Mouse (Mus musculus): ENCODE results near the gene Pilrb1. TPM values are rescaled to one million over a fixed set of nuclear protein-coding genes. Genes with fewer than 3 reads are reported as not detected.
"Not testable (repeated sequence)": the region's sequence is repeated elsewhere in the genome, so short reads cannot be mapped to it uniquely, and the experiment has no call there.

Pilrb1 gene
- 3.6 and 5.3 TPM in 2 replicates for polyA plus RNA-seq (2012; rRNA removed)

DNA sequence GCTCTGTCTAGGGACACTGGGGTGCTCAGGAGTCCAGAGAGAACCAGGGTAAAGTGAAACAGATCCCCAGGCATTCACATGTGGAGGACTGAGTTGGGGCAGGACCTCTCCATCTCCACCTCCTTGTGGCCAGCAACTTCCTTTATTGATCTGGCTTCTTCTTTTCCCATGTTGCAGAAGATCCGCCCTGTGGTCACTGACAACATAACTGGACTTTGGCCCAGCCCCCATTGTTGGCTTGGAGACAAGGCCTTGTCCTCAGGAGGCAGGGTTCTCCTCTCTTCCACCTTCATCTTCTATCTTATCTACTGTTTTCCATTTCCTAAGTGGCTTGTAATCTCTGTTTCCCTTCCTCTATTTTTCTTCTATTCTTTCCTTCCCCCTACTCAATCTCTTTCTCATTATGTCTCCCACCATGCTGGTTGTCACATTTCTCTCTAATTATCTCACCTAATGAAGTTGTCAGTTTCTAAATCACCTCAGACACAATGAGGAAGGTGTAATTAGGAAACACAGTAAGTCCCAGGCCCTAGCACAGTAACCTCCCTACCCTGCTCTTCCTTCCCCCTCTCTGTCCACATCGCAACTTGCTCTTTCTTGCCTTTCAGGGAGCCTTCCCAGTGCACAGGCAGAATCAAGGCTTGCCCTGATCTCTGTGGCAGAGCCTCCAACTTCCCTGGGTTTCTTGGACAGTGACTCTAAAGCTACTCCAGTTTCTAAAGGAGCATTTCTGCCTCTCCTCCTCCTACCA lies at the start of gene Pilrb1:
TSS of gene Pilrb1 (minus strand) at position 147 of the 751 bp plus-strand sequence.
- DNase-seq (ENCODE audit: low spot score), result not testable (repeated sequence)

DNA sequence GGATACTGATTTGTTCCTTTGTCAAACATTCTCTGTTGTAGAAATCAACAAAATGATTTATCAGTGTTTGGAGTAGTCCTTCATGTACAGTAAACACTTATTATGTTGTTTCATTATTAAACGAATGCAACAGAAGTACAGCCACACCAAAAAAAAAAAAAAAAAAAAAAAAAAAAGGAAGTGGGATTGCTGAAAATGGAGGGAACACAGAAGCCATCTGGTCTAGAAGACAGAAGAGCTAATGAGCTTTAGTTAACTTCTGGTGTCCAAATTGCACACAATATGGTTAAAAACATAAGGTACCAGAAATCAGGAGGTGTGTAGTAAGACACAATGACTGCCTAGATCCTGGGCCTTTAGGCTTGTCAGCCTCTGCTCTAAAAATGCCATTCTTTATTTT lies 39.9 kb upstream of the Pilrb1 start:
- no peak for DNase-seq (ENCODE audit: low spot score)

DNA sequence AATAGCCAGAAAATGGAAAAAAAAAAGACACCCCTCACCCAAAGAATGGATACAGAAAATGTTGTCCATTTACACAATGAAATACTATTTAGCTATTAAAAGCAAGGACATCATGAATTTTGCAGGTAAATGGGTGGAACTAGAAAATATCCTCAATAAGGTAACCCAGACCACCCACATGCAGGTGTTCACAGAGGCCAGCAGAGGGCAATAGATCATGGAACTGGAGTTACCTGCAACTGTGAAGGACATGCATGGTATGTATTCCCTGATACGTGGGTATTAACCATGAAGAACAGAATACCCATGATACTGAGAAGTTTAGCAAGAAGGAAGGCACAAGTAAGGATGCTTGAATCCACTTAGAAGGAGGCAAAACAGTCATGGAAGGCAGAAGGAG lies 35.0 kb upstream of the Pilrb1 start:
- no peak for DNase-seq (ENCODE audit: low spot score)

DNA sequence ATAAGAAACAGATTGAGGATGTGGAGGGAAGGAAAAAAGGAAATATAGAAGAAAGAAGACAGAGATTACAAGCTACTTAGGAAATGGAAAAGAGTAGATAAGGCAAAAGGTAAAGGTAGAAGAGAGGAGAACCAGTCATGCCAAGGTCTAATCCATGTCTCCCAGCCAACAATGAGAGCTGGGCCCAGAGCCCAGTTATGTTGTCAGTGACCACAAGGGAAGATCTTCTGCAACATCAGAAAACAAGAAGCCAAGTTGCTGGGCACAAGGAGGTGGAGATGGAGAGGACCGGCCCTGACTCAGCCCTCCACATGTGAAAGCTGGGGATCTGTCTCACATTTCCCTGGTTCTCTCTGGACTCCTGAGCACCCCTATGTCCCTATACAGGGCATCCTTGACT lies 29.8 kb upstream of the Pilrb1 start:
- no peak for DNase-seq (ENCODE audit: low spot score)

DNA sequence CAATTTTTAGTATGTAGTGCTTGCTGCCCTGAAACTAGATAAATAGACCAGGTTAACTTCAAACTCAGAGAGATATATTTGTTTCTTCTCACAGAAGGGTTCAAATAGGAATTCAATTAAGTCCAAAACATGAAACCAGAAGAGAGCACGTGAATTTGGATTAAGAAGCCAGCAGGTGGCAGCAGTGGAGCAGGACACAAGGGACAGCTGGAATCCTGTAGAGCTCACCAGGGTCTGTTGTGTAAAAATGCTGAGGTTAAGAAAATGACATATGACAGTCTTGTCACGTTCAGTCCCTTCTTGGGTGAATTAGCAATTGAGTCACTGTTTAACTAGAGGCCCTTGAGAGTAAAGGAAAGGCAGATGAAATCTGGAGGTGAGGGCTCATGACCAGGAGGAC lies 28.0 kb upstream of the Pilrb1 start:
- no peak for DNase-seq (ENCODE audit: low spot score)

DNA sequence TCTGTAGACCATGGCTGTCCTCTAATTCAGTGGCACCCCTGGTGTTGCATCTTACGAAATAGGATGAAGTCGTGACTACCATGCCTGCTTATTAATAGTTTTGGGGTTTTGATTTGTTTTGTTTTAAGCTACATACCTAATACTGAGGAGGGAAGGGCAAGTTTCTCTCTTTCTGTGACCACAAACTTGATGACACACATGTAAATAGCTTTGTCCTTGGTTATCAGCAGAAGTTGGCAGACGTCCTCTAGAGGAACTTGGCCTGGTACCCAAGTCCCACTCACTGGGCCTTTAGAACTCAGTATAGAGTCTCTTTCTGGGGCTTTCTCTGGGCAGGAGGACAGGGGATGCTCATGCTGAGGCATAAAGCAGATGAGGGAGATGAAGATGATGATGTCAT lies 25.4 kb upstream of the Pilrb1 start:
- DNase-seq (ENCODE audit: low spot score), result no peak

DNA sequence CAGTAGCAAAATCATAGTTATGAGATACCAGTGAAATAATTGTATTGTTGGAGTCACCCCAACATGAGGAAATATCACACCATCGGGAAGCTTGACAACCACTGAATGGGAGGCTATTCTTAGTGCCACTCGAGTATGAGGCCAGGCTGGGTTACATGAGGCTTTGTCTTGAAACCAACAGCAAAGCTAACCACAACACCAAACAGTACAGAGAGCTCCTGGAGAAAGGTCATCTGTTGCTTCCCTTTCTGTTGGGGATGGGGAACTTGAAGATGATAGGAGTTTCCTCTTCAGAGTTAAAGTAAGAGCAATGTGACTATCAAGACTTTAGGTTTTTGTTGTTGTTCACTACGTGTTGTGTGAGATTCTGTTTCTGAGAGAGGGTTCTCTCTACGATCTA lies 25.0 kb upstream of the Pilrb1 start:
- no peak for DNase-seq (ENCODE audit: low spot score)

DNA sequence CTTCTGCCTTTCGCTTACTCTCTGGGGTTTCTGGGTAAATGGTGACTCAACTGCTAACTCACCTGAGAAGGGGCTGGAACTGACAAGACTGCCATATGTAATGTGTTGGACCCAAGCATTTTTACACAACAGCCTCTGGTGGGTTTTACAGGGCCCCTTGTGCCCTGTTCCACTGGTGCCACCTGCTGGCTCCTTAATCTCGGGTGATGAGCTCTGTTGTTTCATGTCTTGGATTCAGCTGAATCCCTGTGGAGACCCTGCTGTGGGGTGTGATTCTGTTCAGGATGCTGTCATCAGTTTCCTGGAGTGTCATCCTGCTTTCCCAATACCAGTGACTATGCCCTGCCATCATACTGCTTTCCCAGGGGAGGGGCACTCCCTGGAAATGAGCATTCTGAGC lies 20.0 kb upstream of the Pilrb1 start:
- no peak for DNase-seq (ENCODE audit: low spot score)

DNA sequence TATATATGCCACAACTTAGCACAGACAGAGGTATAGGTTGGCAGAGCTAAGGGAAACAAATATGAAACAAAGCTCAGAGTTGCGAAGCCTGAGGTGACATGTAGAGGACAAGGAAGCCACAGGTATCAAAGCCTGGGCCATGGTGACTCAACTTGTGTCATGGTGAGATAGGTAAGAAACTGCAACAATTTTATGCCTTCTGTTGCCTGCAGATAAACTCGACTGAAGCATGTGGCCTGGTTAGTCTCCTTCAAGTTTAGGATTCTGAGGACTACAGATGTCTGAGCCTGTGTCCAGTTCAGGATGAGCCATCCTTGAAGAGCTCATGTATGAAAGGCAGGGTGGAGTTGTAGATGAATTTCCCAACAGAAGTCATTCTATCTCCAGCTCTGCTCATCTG lies 17.1 kb upstream of the Pilrb1 start:
- DNase-seq (ENCODE audit: low spot score), result no peak

DNA sequence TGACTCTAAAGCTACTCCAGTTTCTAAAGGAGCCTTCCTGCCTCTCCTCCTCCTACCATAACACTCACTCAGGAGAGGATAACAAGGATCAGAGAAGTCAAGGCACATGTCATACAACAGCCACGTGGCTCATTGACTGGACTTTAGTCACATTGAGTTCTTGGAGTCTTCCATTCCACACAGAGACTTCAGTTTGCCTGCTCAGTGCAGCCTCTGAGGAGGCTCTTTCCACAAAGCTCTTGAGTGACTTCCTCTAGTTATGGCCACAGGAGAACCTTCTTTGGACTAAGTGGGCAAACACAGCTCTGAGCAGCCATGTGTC lies 14.4 kb upstream of the Pilrb1 start:
- DNase-seq (ENCODE audit: low spot score), result not testable (repeated sequence)

DNA sequence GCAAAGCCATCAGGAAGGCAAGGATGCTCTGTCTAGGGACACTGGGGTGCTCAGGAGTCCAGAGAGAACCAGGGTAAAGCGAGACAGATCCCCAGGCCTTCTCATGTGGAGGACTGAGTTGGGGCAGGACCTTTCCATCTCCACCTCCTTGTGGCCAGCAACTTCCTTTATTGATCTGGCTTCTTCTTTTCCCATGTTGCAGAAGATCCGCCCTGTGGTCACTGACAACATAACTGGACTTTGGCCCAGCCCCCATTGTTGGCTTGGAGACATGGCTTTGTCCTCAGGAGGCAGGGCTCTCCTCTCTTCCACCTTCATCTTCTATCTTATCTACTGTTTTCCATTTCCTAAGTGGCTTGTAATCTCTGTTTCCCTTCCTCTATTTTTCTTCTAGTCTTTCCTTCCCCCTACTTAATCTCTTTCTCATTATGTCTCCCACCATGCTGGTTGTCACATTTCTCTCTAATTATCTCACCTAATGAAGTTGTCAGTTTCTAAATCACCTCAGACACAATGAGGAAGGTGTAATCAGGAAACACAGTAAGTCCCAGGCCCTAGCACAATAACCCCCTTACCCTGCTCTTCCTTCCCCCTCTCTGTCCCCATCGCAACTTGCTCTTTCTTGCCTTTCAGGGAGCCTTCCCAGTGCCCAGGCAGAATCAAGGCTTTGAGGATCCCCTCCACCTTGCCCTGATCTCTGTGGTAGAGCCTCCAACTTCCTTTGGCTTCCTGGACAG lies 13.9 kb upstream of the Pilrb1 start, which contains the start of gene Pilrb2:
TSS of gene Pilrb2 (minus strand) at position 172 of the 737 bp plus-strand sequence.
- not testable (repeated sequence) for DNase-seq (ENCODE audit: low spot score)

DNA sequence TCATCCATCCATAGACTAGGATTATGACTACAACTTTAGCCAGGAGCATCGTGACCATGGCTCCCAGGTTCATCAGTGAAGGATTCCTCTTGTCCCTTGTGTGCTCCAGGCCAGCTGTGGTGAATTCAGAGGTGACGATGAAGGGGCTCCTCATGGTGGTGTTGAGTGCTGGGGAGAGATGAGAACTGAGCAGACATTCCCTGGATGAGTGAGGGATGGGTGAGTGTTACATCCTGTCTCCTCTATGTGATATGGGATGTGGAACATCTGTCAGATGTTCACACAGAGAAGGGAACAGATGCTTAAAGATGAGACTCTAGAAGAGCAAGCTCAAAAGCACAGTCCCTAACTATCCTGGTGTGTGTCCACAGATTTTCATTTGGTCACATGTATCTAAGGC lies 10.7 kb upstream of the Pilrb1 start:
- not testable (repeated sequence) for DNase-seq (ENCODE audit: low spot score)

DNA sequence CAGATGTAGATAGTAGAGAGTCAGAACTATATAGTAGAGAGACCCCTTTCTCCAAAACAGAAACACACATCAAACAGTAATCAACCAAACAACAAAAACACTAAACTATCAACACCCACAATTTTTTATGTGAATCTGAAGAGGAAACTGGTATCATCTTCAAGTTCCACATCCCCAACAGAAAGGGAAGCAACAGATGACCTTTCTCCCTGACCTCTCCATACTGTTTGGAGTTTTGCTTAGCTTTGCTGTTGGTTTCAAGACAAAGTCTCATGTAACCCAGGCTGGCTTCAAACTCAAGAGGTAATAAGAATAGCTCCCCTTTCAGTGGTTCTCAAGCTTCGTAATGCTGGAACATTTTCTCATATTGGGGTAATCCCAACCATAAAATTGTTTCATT lies 6.1 kb upstream of the Pilrb1 start:
- not testable (repeated sequence) for DNase-seq (ENCODE audit: low spot score)

DNA sequence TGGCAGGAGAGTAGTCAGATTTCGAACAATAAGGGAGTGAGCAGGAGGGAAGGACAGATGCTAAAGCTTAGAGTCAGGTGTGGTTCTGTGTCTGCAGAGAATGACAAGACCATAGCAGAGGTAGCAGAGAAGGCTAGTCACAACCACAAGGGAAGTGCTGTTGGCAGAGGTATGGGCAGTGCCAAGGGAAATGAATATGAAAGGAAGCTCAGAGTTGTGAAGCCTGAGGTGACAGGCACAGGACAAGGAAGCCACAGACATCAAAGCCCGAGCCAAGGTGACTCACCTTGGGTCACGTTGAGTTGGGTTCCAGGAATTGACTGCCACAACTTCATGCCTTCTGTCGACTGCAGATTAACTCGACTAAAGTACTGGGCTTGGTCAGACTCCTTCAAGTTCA lies 1.0 kb downstream of the Pilrb1 start:
- DNase-seq (ENCODE audit: low spot score), result not testable (repeated sequence)

DNA sequence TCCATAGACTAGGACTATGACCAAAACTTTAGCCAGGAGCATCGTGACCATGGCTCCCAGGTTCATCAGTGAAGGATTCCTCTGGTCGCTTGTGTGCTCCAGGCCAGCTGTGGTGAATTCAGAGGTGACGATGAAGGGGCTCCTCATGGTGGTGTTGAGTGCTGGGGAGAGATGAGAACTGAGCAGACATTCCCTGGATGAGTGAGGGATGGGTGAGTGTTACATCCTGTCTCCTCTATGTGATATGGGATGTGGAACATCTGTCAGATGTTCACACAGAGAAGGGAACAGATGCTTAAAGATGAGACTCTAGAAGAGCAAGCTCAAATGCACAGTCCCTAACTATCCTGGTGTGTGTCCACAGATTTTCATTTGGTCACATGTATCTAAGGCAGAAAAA lies 3.0 kb downstream of the Pilrb1 start:
- not testable (repeated sequence) for DNase-seq (ENCODE audit: low spot score)

DNA sequence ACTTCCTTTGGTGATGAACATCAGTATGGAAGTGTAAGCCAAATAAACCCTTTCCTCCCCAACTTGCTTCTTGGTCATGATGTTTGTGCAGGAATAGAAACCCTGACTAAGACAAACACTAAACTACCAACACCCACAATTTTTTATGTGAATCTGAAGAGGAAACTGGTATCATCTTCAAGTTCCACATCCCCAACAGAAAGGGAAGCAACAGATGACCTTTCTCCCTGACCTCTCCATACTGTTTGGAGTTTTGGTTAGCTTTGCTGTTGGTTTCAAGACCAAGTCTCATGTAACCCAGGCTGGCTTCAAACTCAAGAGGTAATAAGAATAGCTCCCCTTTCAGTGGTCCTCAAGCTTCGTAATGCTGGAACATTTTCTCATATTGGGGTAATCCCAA lies 7.6 kb downstream of the Pilrb1 start:
- DNase-seq (ENCODE audit: low spot score), result not testable (repeated sequence)

DNA sequence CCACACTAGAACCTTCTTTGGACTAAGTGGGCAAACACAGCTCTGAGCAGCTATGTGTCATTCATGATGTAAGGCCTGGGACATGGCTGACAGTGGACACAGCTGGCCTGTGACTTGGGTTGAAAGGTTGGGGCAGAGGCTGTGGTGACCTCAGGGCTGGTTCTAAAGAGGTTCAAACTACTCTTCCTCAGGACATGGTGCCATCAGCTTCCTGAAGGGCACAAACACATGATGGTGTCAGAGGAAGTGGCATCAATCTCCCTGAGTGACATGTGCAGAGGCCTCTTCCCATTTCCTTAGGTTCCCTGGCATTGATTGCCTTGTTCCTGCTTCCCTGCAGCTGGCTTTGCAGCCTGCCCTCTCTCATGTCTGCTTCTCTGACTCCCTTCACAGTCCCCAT lies 20.8 kb downstream of the Pilrb1 start:
- DNase-seq (ENCODE audit: low spot score), result not testable (repeated sequence)

DNA sequence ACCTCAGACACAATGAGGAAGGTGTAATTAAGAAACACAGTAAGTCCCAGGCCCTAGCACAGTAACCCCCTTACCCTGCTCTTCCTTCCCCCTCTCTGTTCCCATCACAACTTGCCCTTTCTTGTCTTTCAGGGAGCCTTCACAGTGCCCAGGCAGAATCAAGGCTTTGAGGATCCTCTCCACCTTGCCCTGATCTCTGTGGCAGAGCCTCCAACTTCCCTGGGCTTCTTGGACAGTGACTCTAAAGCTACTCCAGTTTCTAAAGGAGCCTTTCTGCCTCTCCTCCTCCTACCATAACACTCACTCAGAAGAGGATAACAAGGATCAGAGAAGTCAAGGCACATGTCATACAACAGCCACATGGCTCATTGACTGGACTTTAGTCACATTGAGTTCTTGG lies 21.3 kb downstream of the Pilrb1 start:
- no peak for DNase-seq (ENCODE audit: low spot score)

DNA sequence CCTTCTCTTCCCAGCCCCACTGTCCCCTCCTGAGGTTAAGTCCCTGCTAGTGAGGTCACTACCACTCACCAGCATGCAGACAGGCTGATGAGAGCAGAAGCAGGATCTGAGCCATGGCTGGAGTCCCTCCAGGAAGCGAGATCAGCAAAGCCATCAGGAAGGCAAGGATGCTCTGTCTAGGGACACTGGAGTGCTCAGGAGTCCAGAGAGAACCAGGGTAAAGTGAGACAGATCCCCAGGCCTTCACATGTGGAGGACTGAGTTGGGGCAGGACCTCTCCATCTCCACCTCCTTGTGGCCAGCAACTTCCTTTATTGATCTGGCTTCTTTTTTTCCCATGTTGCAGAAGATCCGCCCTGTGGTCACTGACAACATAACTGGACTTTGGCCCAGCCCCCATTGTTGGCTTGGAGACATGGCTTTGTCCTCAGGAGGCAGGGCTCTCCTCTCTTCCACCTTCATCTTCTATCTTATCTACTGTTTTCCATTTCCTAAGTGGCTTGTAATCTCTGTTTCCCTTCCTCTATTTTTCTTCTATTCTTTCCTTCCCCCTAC lies 21.9 kb downstream of the Pilrb1 start, which contains the start of gene Pilra:
TSS of gene Pilra (minus strand) at position 316 of the 555 bp plus-strand sequence.
- not testable (repeated sequence) for DNase-seq (ENCODE audit: low spot score)

DNA sequence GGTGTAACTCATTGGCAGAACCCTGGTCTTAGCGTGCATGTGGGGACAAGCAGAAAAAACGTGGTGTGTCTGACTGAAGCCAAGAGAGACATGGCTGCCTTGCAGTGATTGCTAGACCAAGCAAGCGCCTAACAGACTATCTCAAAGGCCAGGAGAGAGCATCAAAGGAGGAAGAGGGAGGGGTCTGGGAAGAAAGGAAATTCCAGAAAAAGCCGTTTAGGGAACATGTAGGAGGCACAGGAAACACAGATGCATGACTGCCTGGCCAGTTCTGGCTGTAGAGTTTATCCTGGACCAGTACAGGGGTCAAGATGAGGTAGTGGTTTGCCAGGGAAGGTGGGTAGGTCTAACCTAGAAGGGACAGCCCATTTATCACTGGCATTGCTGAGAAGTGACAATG lies 24.4 kb downstream of the Pilrb1 start:
- DNase-seq (ENCODE audit: low spot score), result no peak

DNA sequence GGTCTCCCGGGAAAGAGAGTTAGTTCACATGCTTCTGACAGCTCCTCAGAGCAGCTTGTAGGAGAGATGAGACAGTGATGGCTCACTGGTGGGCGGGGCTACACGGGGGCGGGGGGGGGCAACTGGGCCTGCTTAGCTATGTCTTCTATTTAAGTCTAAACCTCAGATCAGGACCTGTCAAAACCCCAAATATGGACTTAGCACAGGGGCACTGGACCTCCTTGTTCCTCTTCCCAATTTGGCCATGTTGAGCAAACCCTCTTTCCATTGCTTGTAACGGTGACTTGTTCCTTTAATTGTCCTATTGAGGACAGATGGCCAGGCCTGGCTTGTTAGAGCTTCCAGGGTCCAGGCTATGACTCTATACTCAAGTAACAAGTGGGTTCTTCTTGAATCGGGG lies 26.4 kb downstream of the Pilrb1 start:
- DNase-seq (ENCODE audit: low spot score), result no peak

DNA sequence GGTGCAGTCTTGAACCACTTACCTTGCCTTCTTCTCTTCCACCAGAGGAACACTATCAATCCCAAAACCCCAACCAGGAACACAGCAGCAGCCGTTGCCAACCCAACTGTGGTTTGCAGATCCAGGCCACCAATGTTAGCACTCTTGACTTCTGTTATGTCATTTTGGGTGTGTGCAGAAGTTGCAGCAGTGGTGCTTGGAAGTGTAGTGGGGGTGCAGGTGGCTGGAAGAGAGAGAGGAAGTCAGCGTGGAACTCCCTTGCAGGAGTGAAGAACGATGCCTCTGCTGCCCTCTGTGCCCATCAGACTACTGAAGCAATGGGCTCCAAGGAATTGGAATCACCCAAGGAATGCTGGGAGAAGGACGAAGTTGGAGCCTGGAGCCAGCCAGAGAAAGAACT lies 26.8 kb downstream of the Pilrb1 start:
- DNase-seq (ENCODE audit: low spot score), result no peak

DNA sequence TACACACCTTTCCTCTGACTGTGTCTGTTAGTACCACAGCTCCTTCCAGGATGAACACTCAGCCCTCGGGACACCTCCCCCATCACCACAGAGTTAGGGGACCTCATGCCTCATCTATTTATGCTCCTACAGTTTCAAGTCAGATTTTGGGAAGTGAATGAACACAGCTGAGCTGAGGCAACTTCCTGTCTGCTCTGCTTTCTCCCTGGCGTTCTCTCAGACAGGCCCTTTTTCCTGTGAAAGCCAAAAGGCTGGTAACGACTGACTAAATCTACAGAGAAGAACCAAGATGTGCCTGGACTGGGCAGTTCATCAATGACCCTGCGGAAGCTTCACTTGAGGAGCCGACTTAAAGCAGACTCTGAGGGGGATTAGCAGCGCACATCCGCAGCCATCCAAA lies 27.7 kb downstream of the Pilrb1 start:
- DNase-seq (ENCODE audit: low spot score), result no peak
